Mouse (Mus musculus): ENCODE data around the gene Atp2c2.

DNA sequence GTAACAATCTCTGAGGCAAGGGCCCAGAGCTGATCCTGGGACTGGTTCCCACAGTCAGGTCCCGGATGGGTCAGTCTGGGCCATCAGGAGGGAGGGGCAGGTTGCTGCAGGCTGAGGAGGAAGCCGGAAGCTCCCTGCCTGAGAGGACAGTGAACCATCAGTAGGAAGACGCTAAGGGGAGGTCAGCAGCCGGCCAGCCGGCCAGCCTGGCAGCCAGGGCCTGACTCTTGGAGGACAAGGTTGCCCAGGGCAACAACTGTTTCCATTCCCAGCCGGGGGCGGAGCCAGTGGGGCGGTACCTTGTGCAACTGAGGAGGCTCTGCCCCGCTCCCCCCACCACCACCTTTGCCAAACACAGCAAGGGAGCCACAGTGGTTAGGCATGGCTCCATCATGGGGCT lies 38.7 kb upstream of the Atp2c2 start:
- no peak for TF ChIP-seq TCF12 (IDR thresholded peaks at IDR 0.05; ENCODE audit: insufficient read depth, poor library complexity, severe bottlenecking)
- TF ChIP-seq MYOG (IDR thresholded peaks at IDR 0.05; ENCODE audit: control insufficient read depth in 1 of 3, insufficient read depth in 1 of 3, insufficient read length in 2 of 3, low read depth in 2 of 3): no peak
- no peak for TF ChIP-seq MAX (IDR thresholded peaks at IDR 0.05; ENCODE audit: low read depth)
- TF ChIP-seq POLR2A (IDR thresholded peaks at IDR 0.05; ENCODE audit: insufficient read length, low read depth): no peak
- TF ChIP-seq E2F4 (IDR thresholded peaks at IDR 0.05; ENCODE audit: insufficient read depth): no peak
- TF ChIP-seq TCF3 (IDR thresholded peaks at IDR 0.05; ENCODE audit: insufficient read length, low read depth): no peak
- TF ChIP-seq CEBPB (IDR thresholded peaks at IDR 0.05; ENCODE audit: insufficient read depth, poor library complexity, severe bottlenecking): no peak

Data from myocyte (in vitro differentiated cells).